Mouse (Mus musculus) G1E (cell line): Measurements from ENCODE around the gene AC124502.3. TPM values are rescaled to one million over a fixed set of nuclear protein-coding genes. Genes with fewer than 3 reads are reported as not detected.

ENCODE experiments used
- ATAC-seq: 2 replicates; pipeline ENCODE4 v1.8.0; 2016; ENCODE audit warnings: mild to moderate bottlenecking; ENCODE audit not compliant: insufficient number of reproducible peaks, poor library complexity, low FRiP score, severe bottlenecking; ENCODE audit errors: extremely low read depth
- DNase-seq: peaks from one replicate; pipeline ENCODE4 v3.0.0; 2012; ENCODE audit warnings: low spot score
- H3K27me3 ChIP-seq: 2 replicates; pipeline ENCODE4 v1.6.1; 2012; ENCODE audit warnings: mild to moderate bottlenecking, low read length, inconsistent platforms; ENCODE audit not compliant: insufficient read depth
- H3K36me3 ChIP-seq: replicated peaks from 2 replicates; pipeline ENCODE3; 2012; ENCODE audit warnings: mild to moderate bottlenecking, inconsistent platforms
- H3K4me1 ChIP-seq: 2 replicates; pipeline ENCODE4 v1.6.1; 2012; ENCODE audit warnings: low read depth, low read length, inconsistent platforms, mixed read lengths; ENCODE audit not compliant: insufficient read depth
- H3K4me3 ChIP-seq: 2 replicates; pipeline ENCODE4 v1.5.1; 2012; ENCODE audit warnings: low read depth, mild to moderate bottlenecking, inconsistent platforms, low read length, moderate library complexity, mixed read lengths
- H3K9me3 ChIP-seq: replicated peaks from 2 replicates; pipeline ENCODE4 v1.6.1; 2012; ENCODE audit warnings: inconsistent platforms
- CTCF ChIP-seq: IDR thresholded peaks from 2 replicates; pipeline ENCODE4 v1.5.1; 2012; ENCODE audit warnings: low read depth, low read length, inconsistent platforms, mixed read lengths
- GATA1 ChIP-seq: IDR thresholded peaks from 2 replicates; pipeline ENCODE4 v1.6.1; 2012; ENCODE audit warnings: borderline replicate concordance, low read length, inconsistent platforms, mixed read lengths
- GATA2 ChIP-seq: IDR thresholded peaks from 2 replicates; pipeline ENCODE4 v1.6.1; 2012; ENCODE audit warnings: low read depth, low read length, inconsistent platforms, borderline replicate concordance
- POLR2AphosphoS5 ChIP-seq: IDR thresholded peaks from 2 replicates; pipeline ENCODE4 v1.6.1; 2012; ENCODE audit warnings: low read depth, low read length, inconsistent platforms; ENCODE audit not compliant: insufficient replicate concordance
- TAL1 ChIP-seq: conservative IDR thresholded peaks from 2 replicates; pipeline ENCODE4 v1.6.1; 2012; ENCODE audit warnings: low read depth, low read length, inconsistent platforms, mixed read lengths
- polyA plus RNA-seq: library from polyadenylated mRNA; stranded (reverse); fragments of >175 nt; gene quantifications from 2 replicates; pipeline ENCODE4 v1.2.3, GENCODE M21; 2012
- total RNA-seq, 2 experiments: library from RNA; stranded (forward) in 1 of 2; stranded (reverse) in 1 of 2; fragments of 200-1000 nt in 1 of 2; fragments of >200 nt in 1 of 2; fragmentation: Nextera tagmentation in 1 of 2; gene quantifications; 2 replicates each; pipeline ENCODE4 v1.2.3; 2014 to 2017

AC124502.3 gene
- total and polyA plus RNA-seq, 3 experiments: 0.34 to 6.6 (median 0.60) TPM

DNA sequence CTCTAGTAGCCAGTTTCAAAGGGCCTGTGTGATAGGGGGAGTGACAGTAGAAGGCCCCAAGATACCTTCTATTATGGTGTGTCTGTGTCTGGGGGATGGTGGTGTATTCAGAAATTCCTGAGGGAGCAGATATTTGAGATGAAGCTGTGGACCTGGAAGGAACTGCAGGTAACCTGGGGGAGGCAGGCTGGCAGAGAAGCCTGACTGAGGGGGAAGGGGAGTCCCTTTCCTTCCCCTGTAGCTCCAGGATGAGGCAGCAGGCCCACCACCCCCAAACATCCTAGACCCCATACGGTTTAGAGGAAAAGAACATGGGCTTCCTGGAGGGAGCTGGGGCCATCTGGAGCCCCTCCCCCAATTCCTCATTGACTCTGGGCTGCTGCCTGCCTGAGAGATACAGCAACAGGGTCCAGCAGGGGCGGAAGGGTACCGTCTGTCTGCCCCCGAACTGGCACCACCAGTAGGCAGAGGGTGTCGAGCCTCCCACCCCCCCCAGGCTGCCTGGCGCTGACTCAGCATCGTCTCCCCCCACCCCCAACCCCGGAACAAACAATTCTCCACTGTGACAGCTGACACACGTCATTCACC is 57.3 kb downstream of the AC124502.3 start:
- H3K4me3 ChIP-seq: no peak overlapping the region
- ATAC-seq (no peak), DNase-seq (no peak)
- no peak for TF ChIP-seq POLR2AphosphoS5
- TF ChIP-seq CTCF: no peak
- no peak for TF ChIP-seq GATA2
- no peak for TF ChIP-seq TAL1
- TF ChIP-seq GATA1: no peak
- H3K4me1 ChIP-seq: peaks cover 47% of the 10 kb centered on the region
- peaks cover 56% of the 10 kb centered on the region for H3K36me3 ChIP-seq
- H3K27me3 ChIP-seq: peaks cover 17% of the 10 kb centered on the region
- H3K9me3 ChIP-seq: no peaks in the 10 kb centered on the region

DNA sequence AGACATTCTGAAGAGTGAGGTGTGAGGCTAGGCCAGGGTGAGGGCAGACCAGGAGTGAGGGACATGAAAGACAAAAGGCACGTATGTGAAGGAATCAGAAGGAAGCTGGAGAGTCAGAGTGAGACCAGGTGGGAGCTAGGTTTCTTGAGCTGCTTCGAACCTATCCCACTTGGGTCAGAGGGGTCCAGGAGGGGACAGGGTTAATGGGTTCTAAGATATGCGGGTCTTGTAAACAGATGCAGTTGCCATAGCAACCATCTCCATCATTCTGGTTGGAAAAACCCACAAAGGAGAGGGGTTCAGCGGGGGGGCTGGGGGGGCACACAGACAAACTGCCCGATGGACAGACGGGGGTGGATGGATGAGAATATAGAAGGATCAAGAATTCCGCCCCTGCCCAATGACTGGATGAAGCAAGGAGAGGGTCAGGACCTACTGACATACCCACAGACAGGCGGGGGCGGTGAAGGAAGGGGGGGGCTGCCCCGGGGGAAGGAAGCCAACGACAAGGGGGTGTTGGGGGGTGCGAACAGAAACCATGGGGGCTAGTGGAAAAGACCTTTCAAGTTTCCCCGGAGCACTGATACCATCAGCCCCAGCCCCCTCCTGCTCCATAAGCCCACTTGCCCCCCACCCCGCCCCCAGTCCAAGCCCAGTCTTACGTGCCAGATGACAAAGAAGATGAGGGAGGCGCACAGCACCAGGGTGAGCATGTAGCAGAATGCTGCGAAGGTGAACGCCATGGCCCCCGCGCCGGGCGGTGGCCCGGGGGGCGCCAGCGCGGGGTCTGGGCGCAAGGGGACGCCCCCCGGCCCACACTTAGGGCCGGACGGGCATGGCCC is 59.1 kb downstream of the AC124502.3 start:
- peaks cover 17% of the 10 kb centered on the region for H3K27me3 ChIP-seq
- H3K36me3 ChIP-seq: peaks cover 56% of the 10 kb centered on the region
- TF ChIP-seq GATA1: no peak
- no peak for TF ChIP-seq GATA2
- TF ChIP-seq CTCF: no peak
- no peak for TF ChIP-seq TAL1
- TF ChIP-seq POLR2AphosphoS5: no peak
- no peak for ATAC-seq
- DNase-seq: no peak
- H3K4me3 ChIP-seq: peak overlapping the region; percentile 68; the same call in 1 of the 2 replicates
- H3K9me3 ChIP-seq: no peaks in the 10 kb centered on the region
- H3K4me1 ChIP-seq: peaks cover 47% of the 10 kb centered on the region

DNA sequence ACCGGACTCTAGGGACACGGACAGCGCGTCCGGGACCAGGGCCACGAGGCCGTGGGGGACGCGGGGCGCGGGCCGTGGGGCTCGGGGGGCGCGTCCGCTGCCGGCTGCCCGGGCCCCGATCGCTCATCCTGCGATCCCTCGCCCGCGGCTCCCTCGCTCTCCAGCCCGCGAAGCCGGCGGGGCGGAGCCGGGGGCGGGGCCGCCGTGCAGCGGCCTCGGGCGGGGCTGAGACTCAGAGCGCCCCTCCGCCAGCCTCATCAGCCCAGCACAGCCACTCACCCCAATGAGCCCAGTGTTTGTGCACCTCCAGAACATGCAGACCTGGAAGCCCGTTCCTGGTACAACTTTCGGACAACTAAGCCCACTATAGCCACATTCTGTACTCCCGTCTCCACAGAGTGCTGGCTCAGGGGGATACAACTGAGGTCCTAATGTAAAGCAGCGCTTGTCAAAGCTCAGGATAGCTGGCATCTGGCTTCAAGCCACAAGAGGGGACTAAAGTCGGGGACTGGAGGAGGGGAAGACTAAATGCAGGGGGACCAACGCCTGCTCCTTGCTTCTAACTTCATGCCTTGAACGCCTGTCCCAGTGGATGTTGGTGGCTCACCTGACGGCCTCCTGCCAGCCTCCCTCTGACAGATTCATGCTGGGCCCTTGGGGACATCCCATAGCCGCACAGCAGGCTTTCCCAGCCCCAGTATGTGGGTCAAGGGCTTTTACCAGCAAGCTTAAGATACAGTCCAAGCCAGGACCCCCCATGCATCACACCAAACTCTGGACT is 59.9 kb downstream of the AC124502.3 start, which contains the start of gene Cnih2:
TSS of gene Cnih2 (minus strand) at position 159 of the 781 bp plus-strand sequence.
- peaks cover 47% of the 10 kb centered on the region for H3K4me1 ChIP-seq
- ATAC-seq (no peak), DNase-seq (peak; percentile 80)
- H3K36me3 ChIP-seq: peaks cover 56% of the 10 kb centered on the region
- peak within 1 kb of the TSS; percentile 68; the same call in 1 of the 2 replicates for H3K4me3 ChIP-seq
- TF ChIP-seq CTCF: no peak
- TF ChIP-seq POLR2AphosphoS5: no peak
- TF ChIP-seq GATA1: no peak
- TF ChIP-seq TAL1: no peak
- TF ChIP-seq GATA2: no peak
- H3K9me3 ChIP-seq: no peaks in the 10 kb centered on the region
- H3K27me3 ChIP-seq: peaks cover 17% of the 10 kb centered on the region

Other genes starting within 250 kb of the AC124502.3 start
Only the 20 nearest of the 24 such genes appear.
- gene Ccs, start 199.6 kb upstream of the AC124502.3 start, total RNA-seq (2014; fragmentation: Nextera tagmentation): 17.3 and 20.6 TPM in 2 replicates
- gene Ccs, start 199.6 kb upstream of the AC124502.3 start, total RNA-seq (2017): 30.1 and 31.2 TPM in 2 replicates
- 61.4 and 69.4 TPM in 2 replicates for gene Ccs, start 199.6 kb upstream of the AC124502.3 start, polyA plus RNA-seq
- gene Ccdc87, start 199.5 kb upstream of the AC124502.3 start, total RNA-seq (2014; fragmentation: Nextera tagmentation): not detected in 2 replicates
- gene Ccdc87, start 199.5 kb upstream of the AC124502.3 start, total RNA-seq (2017): 0.05 and 0.06 TPM in 2 replicates
- gene Ccdc87, start 199.5 kb upstream of the AC124502.3 start, polyA plus RNA-seq: 0.03 TPM in 1 of 2 replicates, not detected in the other
- not detected in 2 replicates for gene Ctsf, start 183.8 kb upstream of the AC124502.3 start, total RNA-seq (2014; fragmentation: Nextera tagmentation)
- 0.38 and 0.41 TPM in 2 replicates for gene Ctsf, start 183.8 kb upstream of the AC124502.3 start, total RNA-seq (2017)
- gene Ctsf, start 183.8 kb upstream of the AC124502.3 start, polyA plus RNA-seq: 0.05 TPM in 1 of 2 replicates, not detected in the other
- gene Actn3, start 161.0 kb upstream of the AC124502.3 start, total RNA-seq (2014; fragmentation: Nextera tagmentation): not detected in 2 replicates
- gene Actn3, start 161.0 kb upstream of the AC124502.3 start, total RNA-seq (2017): 0.16 and 0.52 TPM in 2 replicates
- 0.03 and 0.06 TPM in 2 replicates for gene Actn3, start 161.0 kb upstream of the AC124502.3 start, polyA plus RNA-seq
- gene Zdhhc24, start 160.2 kb upstream of the AC124502.3 start, total RNA-seq (2014; fragmentation: Nextera tagmentation): 15.9 and 19.5 TPM in 2 replicates
- gene Zdhhc24, start 160.2 kb upstream of the AC124502.3 start, total RNA-seq (2017): 13.9 and 15.7 TPM in 2 replicates
- gene Zdhhc24, start 160.2 kb upstream of the AC124502.3 start, polyA plus RNA-seq: 1.8 and 2.0 TPM in 2 replicates
- gene Bbs1, start 132.3 kb upstream of the AC124502.3 start, total RNA-seq (2014; fragmentation: Nextera tagmentation): 5.2 and 5.5 TPM in 2 replicates
- gene Bbs1, start 132.3 kb upstream of the AC124502.3 start, total RNA-seq (2017): 3.0 and 4.4 TPM in 2 replicates
- 5.6 and 8.7 TPM in 2 replicates for gene Bbs1, start 132.3 kb upstream of the AC124502.3 start, polyA plus RNA-seq
- 41.5 and 45.4 TPM in 2 replicates for gene Dpp3, start 110.6 kb upstream of the AC124502.3 start, total RNA-seq (2014; fragmentation: Nextera tagmentation)
- gene Dpp3, start 110.6 kb upstream of the AC124502.3 start, total RNA-seq (2017): 47.3 and 54.2 TPM in 2 replicates
- gene Dpp3, start 110.6 kb upstream of the AC124502.3 start, polyA plus RNA-seq: 82.6 and 88.2 TPM in 2 replicates
- gene Peli3, start 95.8 kb upstream of the AC124502.3 start, total RNA-seq (2014; fragmentation: Nextera tagmentation): not detected in 2 replicates
- 0.05 TPM in 1 of 2 replicates, not detected in the other for gene Peli3, start 95.8 kb upstream of the AC124502.3 start, total RNA-seq (2017)
- not detected in 2 replicates for gene Peli3, start 95.8 kb upstream of the AC124502.3 start, polyA plus RNA-seq
- 15.4 and 16.2 TPM in 2 replicates for gene Mrpl11, start 76.7 kb upstream of the AC124502.3 start, total RNA-seq (2014; fragmentation: Nextera tagmentation)
- 87.0 and 91.6 TPM in 2 replicates for gene Mrpl11, start 76.7 kb upstream of the AC124502.3 start, total RNA-seq (2017)
- gene Mrpl11, start 76.7 kb upstream of the AC124502.3 start, polyA plus RNA-seq: 66.8 and 72.2 TPM in 2 replicates
- 0.83 TPM in 1 of 2 replicates, not detected in the other for gene Npas4, start 48.6 kb upstream of the AC124502.3 start, total RNA-seq (2014; fragmentation: Nextera tagmentation)
- 0.05 and 0.06 TPM in 2 replicates for gene Npas4, start 48.6 kb upstream of the AC124502.3 start, total RNA-seq (2017)
- not detected in 2 replicates for gene Npas4, start 48.6 kb upstream of the AC124502.3 start, polyA plus RNA-seq
- gene Slc29a2, start 15.0 kb upstream of the AC124502.3 start, total RNA-seq (2014; fragmentation: Nextera tagmentation): 4.3 and 5.8 TPM in 2 replicates
- 1.7 and 1.8 TPM in 2 replicates for gene Slc29a2, start 15.0 kb upstream of the AC124502.3 start, total RNA-seq (2017)
- 5.5 and 5.9 TPM in 2 replicates for gene Slc29a2, start 15.0 kb upstream of the AC124502.3 start, polyA plus RNA-seq
- gene B4gat1, start 65 bp upstream of the AC124502.3 start, total RNA-seq (2014; fragmentation: Nextera tagmentation): 5.9 and 7.2 TPM in 2 replicates
- gene B4gat1, start 65 bp upstream of the AC124502.3 start, total RNA-seq (2017): 1.7 and 3.4 TPM in 2 replicates
- gene B4gat1, start 65 bp upstream of the AC124502.3 start, polyA plus RNA-seq: 8.4 and 8.9 TPM in 2 replicates
- 10.8 and 15.4 TPM in 2 replicates for gene Brms1, start 2.5 kb downstream of the AC124502.3 start, total RNA-seq (2014; fragmentation: Nextera tagmentation)
- gene Brms1, start 2.5 kb downstream of the AC124502.3 start, total RNA-seq (2017): 16.4 and 18.8 TPM in 2 replicates
- gene Brms1, start 2.5 kb downstream of the AC124502.3 start, polyA plus RNA-seq: 65.6 and 88.7 TPM in 2 replicates
- 0.68 and 1.8 TPM in 2 replicates for gene Rin1, start 11.6 kb downstream of the AC124502.3 start, total RNA-seq (2014; fragmentation: Nextera tagmentation)
- gene Rin1, start 11.6 kb downstream of the AC124502.3 start, total RNA-seq (2017): 0.22 and 0.41 TPM in 2 replicates
- gene Rin1, start 11.6 kb downstream of the AC124502.3 start, polyA plus RNA-seq: 0.30 and 0.72 TPM in 2 replicates
- gene Cd248, start 29.2 kb downstream of the AC124502.3 start, total RNA-seq (2014; fragmentation: Nextera tagmentation): not detected in 2 replicates
- not detected in 2 replicates for gene Cd248, start 29.2 kb downstream of the AC124502.3 start, total RNA-seq (2017)
- not detected in 2 replicates for gene Cd248, start 29.2 kb downstream of the AC124502.3 start, polyA plus RNA-seq
- gene Tmem151a, start 46.6 kb downstream of the AC124502.3 start, total RNA-seq (2014; fragmentation: Nextera tagmentation): not detected in 2 replicates
- 0.06 and 0.16 TPM in 2 replicates for gene Tmem151a, start 46.6 kb downstream of the AC124502.3 start, total RNA-seq (2017)
- gene Tmem151a, start 46.6 kb downstream of the AC124502.3 start, polyA plus RNA-seq: not detected in 2 replicates
- 44.2 and 55.9 TPM in 2 replicates for gene Yif1a, start 49.6 kb downstream of the AC124502.3 start, total RNA-seq (2014; fragmentation: Nextera tagmentation)
- 12.8 and 19.7 TPM in 2 replicates for gene Yif1a, start 49.6 kb downstream of the AC124502.3 start, total RNA-seq (2017)
- gene Yif1a, start 49.6 kb downstream of the AC124502.3 start, polyA plus RNA-seq: 11.3 and 11.5 TPM in 2 replicates
- 0.53 and 2.1 TPM in 2 replicates for gene Cnih2, start 59.6 kb downstream of the AC124502.3 start, total RNA-seq (2014; fragmentation: Nextera tagmentation)
- not detected in 2 replicates for gene Cnih2, start 59.6 kb downstream of the AC124502.3 start, total RNA-seq (2017)
- 1.6 and 1.9 TPM in 2 replicates for gene Cnih2, start 59.6 kb downstream of the AC124502.3 start, polyA plus RNA-seq
- 35.9 and 47.6 TPM in 2 replicates for gene Rab1b, start 68.2 kb downstream of the AC124502.3 start, total RNA-seq (2014; fragmentation: Nextera tagmentation)
- 90.4 and 109 TPM in 2 replicates for gene Rab1b, start 68.2 kb downstream of the AC124502.3 start, total RNA-seq (2017)
- 195 and 231 TPM in 2 replicates for gene Rab1b, start 68.2 kb downstream of the AC124502.3 start, polyA plus RNA-seq
- gene Klc2, start 79.7 kb downstream of the AC124502.3 start, total RNA-seq (2014; fragmentation: Nextera tagmentation): 6.8 and 10.7 TPM in 2 replicates
- 2.6 and 3.4 TPM in 2 replicates for gene Klc2, start 79.7 kb downstream of the AC124502.3 start, total RNA-seq (2017)
- 8.2 and 10.1 TPM in 2 replicates for gene Klc2, start 79.7 kb downstream of the AC124502.3 start, polyA plus RNA-seq